Mouse (Mus musculus) erythroblast, adult 5-6 weeks (primary cell): Measurements from ENCODE around the gene Cir1. TPM values are rescaled to one million over a fixed set of nuclear protein-coding genes. Genes with fewer than 3 reads are reported as not detected.

ENCODE experiments used
- ATAC-seq: replicated peaks from 2 replicates; pipeline ENCODE4 v1.8.0; 2016; ENCODE audit warnings: moderate number of reproducible peaks, mild to moderate bottlenecking, moderate TSS enrichment, inconsistent platforms; ENCODE audit not compliant: poor library complexity, low FRiP score, severe bottlenecking
- total RNA-seq, 2 experiments: library from RNA; stranded (forward) in 1 of 2; stranded (reverse) in 1 of 2; fragments of 150-400 nt in 1 of 2; fragments of 200-764, 138-1000 nt in 1 of 2; gene quantifications; 2 replicates each; pipeline versions ENCODE4 v1.2.3 to v1.2.4; 2015 to 2017; ENCODE audit warnings: low replicate concordance in 2 of 2

Gene Cir1
- total RNA-seq, 2 experiments from 2014 or later = 57.6 to 76.7 TPM

DNA sequence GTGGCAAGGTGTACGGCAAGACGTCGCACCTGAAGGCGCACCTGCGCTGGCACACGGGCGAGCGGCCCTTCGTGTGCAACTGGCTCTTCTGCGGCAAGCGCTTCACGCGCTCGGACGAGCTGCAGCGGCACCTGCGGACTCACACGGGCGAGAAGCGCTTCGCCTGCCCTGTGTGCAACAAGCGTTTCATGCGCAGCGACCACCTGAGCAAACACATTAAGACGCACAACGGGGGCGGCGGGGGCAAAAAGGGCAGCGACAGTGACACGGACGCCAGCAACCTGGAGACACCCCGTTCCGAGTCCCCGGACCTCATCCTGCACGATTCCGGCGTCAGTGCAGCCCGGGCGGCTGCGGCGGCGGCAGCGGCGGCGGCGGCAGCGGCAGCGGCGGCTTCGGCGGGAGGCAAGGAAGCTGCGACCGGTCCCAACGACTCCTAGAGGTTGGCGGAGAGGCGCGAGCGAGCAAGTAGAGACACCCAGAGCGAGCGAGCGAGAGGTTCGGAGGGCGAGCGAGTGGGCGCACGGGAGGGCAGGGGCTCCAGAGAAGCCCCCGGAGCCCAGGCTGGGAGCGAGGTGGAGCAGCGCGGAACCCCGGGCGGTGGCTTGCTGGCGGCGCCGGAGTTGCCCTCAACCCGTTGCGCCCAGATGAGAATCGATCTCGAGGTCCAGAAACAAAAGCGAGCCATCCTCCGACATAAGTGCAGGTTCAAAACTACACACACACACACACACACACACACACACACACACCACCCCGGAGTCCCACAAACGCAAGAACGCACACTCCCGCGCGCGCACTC, 38.2 kb downstream of the Cir1 start:
- no peak for ATAC-seq

GRCm38 (mm10) chr2:73273249-73274118, 39.0 kb downstream of the Cir1 start:
- ATAC-seq = no peak

DNA sequence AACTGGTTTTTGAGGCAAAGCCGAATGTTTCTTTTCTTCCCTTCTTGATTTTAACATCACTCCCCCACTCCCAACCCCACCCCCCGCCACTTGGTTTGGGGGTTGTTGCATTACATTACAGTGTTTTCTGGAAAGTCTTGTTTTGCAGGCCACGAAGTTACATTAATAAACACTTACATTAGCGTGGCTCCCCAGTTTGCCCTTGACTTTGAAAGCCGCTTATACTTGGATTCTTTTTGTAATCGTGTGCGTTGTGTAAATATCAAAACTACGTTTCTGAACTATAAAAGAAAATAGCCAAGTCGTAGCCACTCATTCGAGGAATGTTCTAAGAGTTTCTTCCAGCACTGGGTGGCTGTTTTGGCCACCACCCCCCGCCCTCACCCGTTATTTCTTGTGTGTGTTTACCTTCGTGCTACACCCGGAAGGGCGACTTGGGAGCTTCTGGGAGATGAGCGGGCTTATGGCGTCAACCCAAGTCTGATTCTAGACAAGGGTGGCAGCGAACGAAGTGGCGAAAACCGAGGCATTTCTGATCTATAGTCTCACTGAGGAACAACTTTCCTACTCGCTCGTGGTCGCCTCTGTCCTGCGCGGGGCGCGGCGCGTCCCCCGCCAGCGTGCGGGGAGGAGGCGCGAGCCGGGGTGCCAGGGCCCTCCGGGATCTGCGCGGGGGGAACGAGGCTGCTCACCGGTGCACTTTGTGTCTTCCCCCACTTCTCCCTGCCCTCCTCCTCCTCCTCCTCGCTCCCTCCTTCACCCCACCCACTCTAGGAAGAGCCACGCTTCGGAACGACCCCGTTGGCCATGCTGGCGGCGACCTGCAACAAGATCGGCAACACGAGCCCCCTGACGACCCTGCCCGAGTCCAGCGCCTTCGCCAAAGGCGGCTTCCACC, 39.9 kb downstream of the Cir1 start:
- no peak for ATAC-seq

DNA sequence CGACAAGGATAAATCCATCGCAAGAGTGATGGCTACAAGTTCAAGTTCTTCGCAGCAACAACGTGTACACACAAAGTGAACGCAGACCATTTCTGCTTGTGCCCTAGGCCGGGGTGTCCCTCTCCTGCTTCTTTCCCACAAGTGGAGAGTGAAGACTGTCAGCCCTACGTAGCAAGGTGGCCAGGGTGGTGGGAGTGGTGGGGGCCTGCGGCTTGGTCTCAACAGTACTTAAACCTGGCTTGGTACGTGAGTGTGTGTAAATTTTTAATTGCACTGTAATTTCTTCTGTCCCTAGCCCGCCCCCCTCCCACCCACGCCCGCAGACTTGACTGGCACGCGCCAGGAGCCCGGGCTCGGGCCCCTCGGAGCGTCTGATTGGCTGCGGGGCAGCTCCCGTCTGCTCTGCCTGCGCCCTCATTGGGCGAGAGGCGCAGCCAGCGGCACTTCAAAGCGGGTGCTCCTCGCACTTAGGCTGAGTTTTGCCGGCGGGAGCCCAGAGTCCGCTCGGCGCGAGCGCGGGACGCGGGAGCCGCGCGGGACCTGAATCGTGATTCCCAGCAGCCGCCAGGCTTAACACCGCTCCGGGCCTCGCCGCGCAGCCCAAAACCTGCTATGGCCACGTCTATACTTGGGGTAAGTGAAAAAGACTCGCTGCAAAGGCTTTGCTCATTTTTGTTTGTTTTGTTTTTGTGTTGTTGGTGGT, 40.9 kb downstream of the Cir1 start, which contains the start of gene Sp9:
TSS of gene Sp9 (plus strand) at position 467 of the 703 bp plus-strand sequence.
- no peak for ATAC-seq

DNA sequence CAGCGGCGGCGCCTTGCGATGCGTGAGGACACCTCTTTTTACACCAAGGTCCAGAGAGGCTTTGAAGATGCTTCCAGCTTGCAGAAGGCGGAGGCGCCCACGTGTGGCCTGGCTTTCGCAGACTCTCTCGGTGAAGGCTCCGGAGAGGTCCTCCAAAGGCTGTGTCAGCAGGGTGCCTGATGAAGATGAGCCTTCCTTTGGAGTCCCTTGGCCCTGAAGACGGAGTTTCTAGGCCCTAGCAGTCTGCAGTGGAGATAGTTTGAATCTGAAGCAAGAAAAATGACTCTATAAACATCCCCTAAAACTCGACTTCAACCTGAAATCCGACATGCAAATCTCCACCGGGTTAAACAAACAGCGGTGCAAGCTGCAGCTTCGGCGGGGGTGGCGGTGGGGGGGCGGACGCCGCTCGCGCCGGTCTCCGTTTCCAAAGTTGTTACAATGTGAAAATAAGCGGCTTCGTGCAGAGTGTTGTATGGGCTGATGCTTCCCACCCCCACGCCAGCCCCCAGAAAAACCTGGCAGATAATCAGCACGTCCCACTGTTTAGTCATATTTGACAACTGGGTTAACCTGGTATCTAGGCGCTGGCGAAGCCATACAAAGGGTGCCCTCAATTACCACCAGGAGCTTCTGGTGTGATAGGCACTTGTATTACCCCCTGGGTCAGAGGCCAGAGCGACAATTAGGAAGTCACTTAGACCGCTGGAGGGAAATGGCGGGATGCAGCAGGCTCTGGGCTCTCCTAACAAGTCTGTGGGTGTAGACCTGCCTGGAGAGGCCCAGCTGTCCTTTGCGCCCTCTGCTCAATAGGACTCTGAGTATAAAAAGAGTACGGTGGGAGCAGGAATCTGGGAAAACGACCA, 41.7 kb downstream of the Cir1 start:
- no peak for ATAC-seq

DNA sequence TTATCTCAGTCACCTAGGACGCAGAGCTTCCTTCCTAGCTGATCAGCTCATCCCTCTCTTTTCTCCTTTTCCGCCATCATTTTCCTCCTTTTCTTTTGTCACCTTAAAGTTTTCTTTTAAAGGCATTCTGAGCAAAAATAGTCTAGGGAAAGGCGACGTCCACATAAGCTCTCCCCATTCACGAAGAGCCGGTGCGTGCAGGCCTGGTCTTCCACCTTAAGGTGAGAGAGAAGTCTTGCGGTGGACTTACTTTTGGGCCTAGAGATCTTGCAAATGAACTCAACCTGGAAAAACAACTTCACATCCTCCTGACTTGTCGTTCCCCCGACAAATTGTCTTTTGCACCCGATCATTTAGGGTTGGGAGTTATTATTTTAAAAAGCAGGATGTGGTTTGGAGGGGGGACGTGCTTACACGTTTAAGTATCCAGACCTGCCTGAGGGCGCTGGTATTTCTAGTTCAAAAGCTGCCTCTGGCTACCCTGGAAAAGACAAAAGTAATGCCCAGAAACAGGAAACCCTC, 42.4 kb downstream of the Cir1 start:
- ATAC-seq = no peak

DNA sequence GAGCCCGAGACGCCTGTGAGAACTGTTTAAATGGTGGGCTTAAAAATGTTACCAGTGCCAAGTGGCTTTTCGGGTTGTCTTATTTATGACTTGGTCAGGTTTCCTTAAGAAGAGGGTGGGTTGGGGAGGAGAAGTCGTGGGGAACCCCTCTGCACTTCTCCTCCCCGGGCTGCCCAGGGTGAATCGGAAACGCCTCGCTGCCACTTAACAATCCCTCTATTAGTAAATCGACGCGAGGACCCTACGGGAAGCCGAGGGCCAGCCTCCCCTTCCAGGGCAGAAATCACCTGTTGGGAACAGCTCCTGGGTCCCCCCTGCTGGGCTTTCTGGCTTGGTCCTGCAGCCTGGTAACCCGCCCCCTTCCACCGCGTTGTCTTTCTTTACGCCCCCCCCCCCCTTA, 42.8 kb downstream of the Cir1 start:
- no peak for ATAC-seq

GRCm38 (mm10) chr2:73268836-73269395, 43.6 kb downstream of the Cir1 start:
- no peak for ATAC-seq

GRCm38 (mm10) chr2:73268281-73268680, 44.2 kb downstream of the Cir1 start:
- ATAC-seq = no peak

- ATAC-seq = no peak
Measured at GRCm38 (mm10) chr2:73267818-73268217, 44.7 kb downstream of the Cir1 start.

- no peak for ATAC-seq
Measured at GRCm38 (mm10) chr2:73267231-73267630, 45.3 kb downstream of the Cir1 start.

- ATAC-seq = no peak
Measured at GRCm38 (mm10) chr2:73266623-73267022, 45.9 kb downstream of the Cir1 start.

- ATAC-seq = 0 out of 2 replicates have a peak, but pooled peaks have one; percentile 24
Measured at GRCm38 (mm10) chr2:73266011-73266410, 46.5 kb downstream of the Cir1 start.

- no peak for ATAC-seq
Measured at GRCm38 (mm10) chr2:73264611-73265195, 47.8 kb downstream of the Cir1 start.

- no peak for ATAC-seq
Measured at GRCm38 (mm10) chr2:73263794-73264610, 48.5 kb downstream of the Cir1 start.

DNA sequence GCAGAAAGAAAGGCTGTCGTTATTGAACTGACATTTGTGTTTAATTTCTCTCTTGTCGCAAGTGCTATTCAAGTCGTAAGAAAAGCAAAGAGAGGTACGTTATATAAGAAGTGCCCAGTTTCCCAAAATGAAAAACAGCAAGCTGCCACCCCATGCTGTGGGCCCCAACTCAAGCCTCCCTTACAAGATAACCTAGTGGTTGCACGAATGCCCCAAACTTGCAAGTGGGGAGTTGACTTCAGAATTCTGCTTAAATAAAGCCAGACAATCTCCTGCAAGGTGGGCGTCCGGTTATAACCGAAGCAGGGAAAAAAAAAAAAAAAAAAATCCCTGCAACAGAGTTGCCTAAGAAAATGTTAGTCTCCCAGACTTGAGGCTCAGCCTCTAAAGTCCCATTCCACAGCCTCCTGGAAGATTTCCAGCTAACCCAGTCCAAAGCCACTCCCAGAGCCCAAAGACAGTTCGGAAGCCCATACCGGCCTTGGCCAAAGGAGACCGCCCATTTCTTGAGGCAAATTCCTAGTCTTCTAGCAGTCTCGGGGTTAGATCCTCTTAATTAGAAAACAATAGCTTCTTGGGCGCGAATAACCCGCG, 49.2 kb downstream of the Cir1 start:
- no peak for ATAC-seq
